In the genomic region with DNA sequence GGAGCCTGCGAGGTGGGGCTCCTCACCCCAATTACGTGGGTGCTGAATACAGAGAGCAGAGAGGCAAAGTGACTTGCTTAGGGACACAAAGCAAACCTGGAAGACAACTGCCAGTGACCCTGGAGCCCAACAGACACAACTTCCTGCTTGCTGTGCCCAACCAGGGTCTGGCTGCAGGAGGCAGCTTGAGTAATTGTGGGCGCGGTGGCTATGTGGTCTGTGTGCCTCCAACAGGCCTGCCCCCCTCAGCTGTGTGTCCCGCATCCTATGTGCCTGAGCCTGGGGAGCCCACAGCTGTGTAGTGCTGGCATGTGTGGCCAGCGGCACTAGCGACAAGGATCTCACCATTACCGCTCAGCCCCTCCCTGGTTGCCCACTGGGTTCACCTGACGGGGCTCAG, we compare ENCODE assay signal across 18 mouse cellular contexts. TPM values are rescaled to one million over a fixed set of nuclear protein-coding genes. Genes with fewer than 3 reads are reported as not detected.
DNase-seq lines count a peak whose midpoint lies in the region; ATAC-seq and TF ChIP-seq lines count a peak whose summit lies in the region.
"Had no signal": no experiment of that assay in that cellular context is flagged by ENCODE, and none has a peak within 500 bp of the region (broad histone marks: within the 10 kb centered on the region; RNA-seq: fewer than 3 reads in every experiment).

No protein-coding gene starts in this region.

- H3K4me1 ChIP-seq in midbrain, embryonic 11.5 days (ENCODE audit: control insufficient read depth, insufficient read depth, low read length), result no peaks in the 10 kb centered on the region
- H3K4me1 ChIP-seq in midbrain, embryonic 16.5 days (ENCODE audit: control insufficient read depth, insufficient read depth, low read length), result no peaks in the 10 kb centered on the region
- peaks cover 2 to 8% of the 10 kb centered on the region in 2 experiments; a peak in 1 of 4 replicates for H3K4me1 ChIP-seq in ES-E14 (ENCODE audit: control insufficient read depth in 2 of 2, insufficient read depth in 2 of 2, low read length in 2 of 2, poor library complexity in 1 of 2)
- no peaks in the 10 kb centered on the region for H3K4me1 ChIP-seq in forebrain, embryonic 16.5 days (replicated peaks; ENCODE audit: control insufficient read depth, insufficient read depth, low read length)
- H3K4me1 ChIP-seq in forebrain, embryonic 10.5 days, result 0 out of 2 replicates have a peak, but pooled peaks cover 4% of the 10 kb centered on the region
- no peaks in the 10 kb centered on the region for H3K4me1 ChIP-seq in forebrain, postnatal 0 days (ENCODE audit: insufficient read depth)
- H3K4me1 ChIP-seq: forebrain, embryonic 12.5 days; midbrain, embryonic 12.5 days had no signal

- H3K9me3 ChIP-seq in midbrain, embryonic 11.5 days (ENCODE audit: control insufficient read depth, low read length), result no peaks in the 10 kb centered on the region
- H3K9me3 ChIP-seq in midbrain, embryonic 16.5 days (replicated peaks; ENCODE audit: control insufficient read depth, low read length, poor library complexity, severe bottlenecking), result no peaks in the 10 kb centered on the region
- H3K9me3 ChIP-seq in ES-E14 (ENCODE audit: control insufficient read depth, insufficient read depth, low read depth, low read length), result no peaks in the 10 kb centered on the region
- no peaks in the 10 kb centered on the region for H3K9me3 ChIP-seq in forebrain, embryonic 16.5 days (ENCODE audit: control insufficient read depth, low read length)
- no peaks in the 10 kb centered on the region for H3K9me3 ChIP-seq in forebrain, embryonic 10.5 days
- no peaks in the 10 kb centered on the region for H3K9me3 ChIP-seq in forebrain, postnatal 0 days (ENCODE audit: low read length)
- H3K9me3 ChIP-seq: forebrain, embryonic 12.5 days; heart, embryonic 13.5 days; hindbrain, embryonic 10.5 days; midbrain, embryonic 12.5 days had no signal

- 81% methylated on average over 9 of the region's 9 CpGs for WGBS in midbrain, embryonic 11.5 days
- 75% methylated on average over 9 of the region's 9 CpGs for WGBS in midbrain, embryonic 16.5 days
- WGBS in forebrain, embryonic 16.5 days, result 77% methylated on average over 9 of the region's 9 CpGs
- WGBS in forebrain, embryonic 10.5 days, result 79% methylated on average over 9 of the region's 9 CpGs
- WGBS in forebrain, postnatal 0 days, result 81% methylated on average over 9 of the region's 9 CpGs

- H3K36me3 ChIP-seq in midbrain, embryonic 11.5 days (ENCODE audit: control insufficient read depth, insufficient read depth, low read length), result no peaks in the 10 kb centered on the region
- H3K36me3 ChIP-seq in midbrain, embryonic 16.5 days (ENCODE audit: control insufficient read depth, insufficient read depth, low read length), result no peaks in the 10 kb centered on the region
- H3K36me3 ChIP-seq in ES-E14 (ENCODE audit: control insufficient read depth, insufficient read depth, low read length, poor library complexity, severe bottlenecking), result peaks cover 3% of the 10 kb centered on the region; the same call in 1 of the 2 replicates
- no peaks in the 10 kb centered on the region for H3K36me3 ChIP-seq in forebrain, embryonic 16.5 days (ENCODE audit: control insufficient read depth, insufficient read depth)
- no peaks in the 10 kb centered on the region for H3K36me3 ChIP-seq in forebrain, embryonic 10.5 days (replicated peaks)
- H3K36me3 ChIP-seq in forebrain, postnatal 0 days (ENCODE audit: insufficient read depth), result no peaks in the 10 kb centered on the region
- H3K36me3 ChIP-seq: forebrain, embryonic 12.5 days; heart, embryonic 13.5 days; hindbrain, embryonic 10.5 days; midbrain, embryonic 12.5 days had no signal

- no peak for ATAC-seq in midbrain, embryonic 11.5 days (ENCODE audit: low FRiP score)
- ATAC-seq in midbrain, embryonic 16.5 days, result no peak
- ATAC-seq in hematopoietic stem cell, adult 5-6 weeks (replicated peaks in 1 of 2; ENCODE audit: insufficient read depth in 1 of 2, low FRiP score in 2 of 2, low TSS enrichment in 1 of 2, low read depth in 1 of 2, poor library complexity in 2 of 2, severe bottlenecking in 2 of 2), result peak; percentile 82
- peak; percentile 53 for ATAC-seq in monocyte, adult 5-6 weeks (replicated peaks; ENCODE audit: insufficient number of reproducible peaks, low FRiP score, low TSS enrichment, poor library complexity, severe bottlenecking)
- no peak for ATAC-seq in forebrain, embryonic 16.5 days
- no peak for ATAC-seq in forebrain, postnatal 0 days

- no peaks in the 10 kb centered on the region for H3K27me3 ChIP-seq in midbrain, embryonic 11.5 days (ENCODE audit: control insufficient read depth, insufficient read depth, low read length)
- H3K27me3 ChIP-seq in midbrain, embryonic 16.5 days (ENCODE audit: control insufficient read depth, insufficient read depth, low read depth, low read length), result peaks cover 3% of the 10 kb centered on the region; the same call in 1 of the 2 replicates
- no peaks in the 10 kb centered on the region for H3K27me3 ChIP-seq in forebrain, embryonic 16.5 days (replicated peaks; ENCODE audit: control insufficient read depth, insufficient read depth, low read length)
- H3K27me3 ChIP-seq in forebrain, embryonic 10.5 days (ENCODE audit: poor library complexity, severe bottlenecking), result peaks cover 25% of the 10 kb centered on the region
- no peaks in the 10 kb centered on the region for H3K27me3 ChIP-seq in forebrain, postnatal 0 days (ENCODE audit: insufficient read depth, low read length)

- no peak for TF ChIP-seq CTCF in forebrain, postnatal 0 days (IDR thresholded peaks at IDR 0.05; ENCODE audit: low read depth)

- no peak overlapping the region for H3K9ac ChIP-seq in midbrain, embryonic 11.5 days (ENCODE audit: low read length)
- H3K9ac ChIP-seq in midbrain, embryonic 16.5 days (ENCODE audit: low read depth, low read length), result no peak overlapping the region
- H3K9ac ChIP-seq in ES-E14 (ENCODE audit: insufficient read depth, low read depth, low read length, poor library complexity, severe bottlenecking), result no peak overlapping the region; the same call in 1 of the 2 replicates
- no peak overlapping the region for H3K9ac ChIP-seq in forebrain, embryonic 16.5 days (replicated peaks; ENCODE audit: low read depth, low read length)
- H3K9ac ChIP-seq in forebrain, postnatal 0 days, result no peak overlapping the region
- H3K9ac ChIP-seq: forebrain, embryonic 12.5 days; heart, embryonic 13.5 days; midbrain, embryonic 12.5 days had no signal

- H3K4me3 ChIP-seq in midbrain, embryonic 11.5 days (ENCODE audit: low read depth, low read length), result no peak overlapping the region
- H3K4me3 ChIP-seq in midbrain, embryonic 16.5 days (ENCODE audit: low read depth, low read length), result no peak overlapping the region
- H3K4me3 ChIP-seq in ES-E14 (ENCODE audit: insufficient read depth in 1 of 2, low read depth in 1 of 2, low read length in 2 of 2, poor library complexity in 1 of 2, severe bottlenecking in 1 of 2), result peak overlapping the region; percentile 38 to 40; a peak in 3 of 4 replicates
- no peak overlapping the region for H3K4me3 ChIP-seq in forebrain, embryonic 16.5 days (replicated peaks; ENCODE audit: low read length)
- H3K4me3 ChIP-seq in forebrain, embryonic 10.5 days, result no peak overlapping the region
- no peak overlapping the region for H3K4me3 ChIP-seq in forebrain, postnatal 0 days (ENCODE audit: low read depth, low read length)
- H3K4me3 ChIP-seq: forebrain, embryonic 12.5 days; heart, embryonic 13.5 days; hindbrain, embryonic 10.5 days; midbrain, embryonic 12.5 days had no signal

- H3K4me2 ChIP-seq in midbrain, embryonic 11.5 days, result no peak overlapping the region
- no peak overlapping the region for H3K4me2 ChIP-seq in midbrain, embryonic 16.5 days (ENCODE audit: low read length)
- no peak overlapping the region for H3K4me2 ChIP-seq in forebrain, embryonic 16.5 days (ENCODE audit: low read length)
- no peak overlapping the region for H3K4me2 ChIP-seq in forebrain, postnatal 0 days (ENCODE audit: low read depth)
- H3K4me2 ChIP-seq: forebrain, embryonic 12.5 days; heart, embryonic 13.5 days; midbrain, embryonic 12.5 days had no signal

- DNase-seq in midbrain, embryonic 11.5 days (ENCODE audit: low spot score, missing footprints), result peak; percentile 60
- no peak for DNase-seq in ES-E14 (ENCODE audit: low read depth, low spot score)
- DNase-seq in forebrain, embryonic 10.5 days (ENCODE audit: extremely low spot score, low spot score), result no peak
- no peak for DNase-seq in forebrain, postnatal 0 days
- DNase-seq: adrenal gland, postnatal 10 days; cerebellum, adult 8-10 months; gastrocnemius, postnatal 36 days; kidney, adult 2 months; kidney, postnatal 36 days; right cerebral cortex, adult 18-20 months had no signal

- no peak overlapping the region for H3K27ac ChIP-seq in midbrain, embryonic 11.5 days (ENCODE audit: low read depth, low read length)
- no peak overlapping the region for H3K27ac ChIP-seq in midbrain, embryonic 16.5 days (ENCODE audit: low read length)
- no peak overlapping the region for H3K27ac ChIP-seq in ES-E14 (ENCODE audit: insufficient read depth, low read depth, low read length, poor library complexity, severe bottlenecking)
- H3K27ac ChIP-seq in forebrain, embryonic 16.5 days (ENCODE audit: low read length), result no peak overlapping the region
- no peak overlapping the region; the same call in 1 of the 2 replicates for H3K27ac ChIP-seq in forebrain, embryonic 10.5 days
- H3K27ac ChIP-seq in forebrain, postnatal 0 days (ENCODE audit: low read depth, low read length), result no peak overlapping the region
- H3K27ac ChIP-seq: forebrain, embryonic 12.5 days; heart, embryonic 13.5 days; hindbrain, embryonic 10.5 days; midbrain, embryonic 12.5 days had no signal

- in situ Hi-C loops in ES-E14 (cut with MboI; ENCODE audit: low sequenced_read_pairs in 2 of 2, unreplicated experiment in 2 of 2), result loop anchor here in 1 of 2 experiments (5.0 kb wide), 1 partner anchor 38 kb away; the partner anchor contains the start of gene Tbc1d2

RNA-seq across cellular contexts. Expression of gene Coro2a, which starts 12.6 kb away (rescaled TPM):
- 2.2 TPM in 2 replicates for polyA plus RNA-seq in midbrain, embryonic 11.5 days (2014; fragmentation: Nextera tagmentation; extraction: Ambion mirVana)
- polyA plus RNA-seq in midbrain, embryonic 16.5 days (2015; fragmentation: Nextera tagmentation; extraction: Ambion mirVana), result 7.4 and 8.2 TPM in 2 replicates
- 1.6 and 2.5 TPM in 2 replicates for total RNA-seq in ES-E14 (2012; rRNA removed)
- 57.8 and 70.1 TPM in 2 replicates for total RNA-seq in hematopoietic stem cell, adult 5-6 weeks (2017)
- 25.5 to 68.9 TPM (median 29.6 TPM) in 3 replicates for total RNA-seq in monocyte, adult 5-6 weeks (2017)
- polyA plus RNA-seq in forebrain, embryonic 16.5 days (2015; fragmentation: Nextera tagmentation; extraction: Ambion mirVana), result 5.6 and 7.6 TPM in 2 replicates
- polyA plus RNA-seq in forebrain, embryonic 10.5 days (2016; fragmentation: Nextera tagmentation; extraction: Ambion mirVana), result 2.1 and 2.8 TPM in 2 replicates
- 17.8 and 20.6 TPM in 2 replicates for total RNA-seq in forebrain, postnatal 0 days (2014; rRNA removed)
- 4.1 and 7.5 TPM in 2 replicates for polyA plus RNA-seq in forebrain, postnatal 0 days (2015; fragmentation: Nextera tagmentation; extraction: Ambion mirVana)

RNA-seq across cellular contexts. Expression of gene Tbc1d2, which starts 35.4 kb away (rescaled TPM):
- polyA plus RNA-seq in midbrain, embryonic 11.5 days (2014; fragmentation: Nextera tagmentation; extraction: Ambion mirVana), result 0.43 and 0.60 TPM in 2 replicates
- 0.65 and 0.82 TPM in 2 replicates for polyA plus RNA-seq in midbrain, embryonic 16.5 days (2015; fragmentation: Nextera tagmentation; extraction: Ambion mirVana)
- 6.6 and 7.0 TPM in 2 replicates for total RNA-seq in ES-E14 (2012; rRNA removed)
- total RNA-seq in hematopoietic stem cell, adult 5-6 weeks (2017), result 1.8 and 4.7 TPM in 2 replicates
- 0.75 to 1.4 TPM (median 0.87 TPM) in 3 replicates for total RNA-seq in monocyte, adult 5-6 weeks (2017)
- 0.68 and 0.79 TPM in 2 replicates for polyA plus RNA-seq in forebrain, embryonic 16.5 days (2015; fragmentation: Nextera tagmentation; extraction: Ambion mirVana)
- 0.73 and 0.94 TPM in 2 replicates for polyA plus RNA-seq in forebrain, embryonic 10.5 days (2016; fragmentation: Nextera tagmentation; extraction: Ambion mirVana)
- total RNA-seq in forebrain, postnatal 0 days (2014; rRNA removed), result 0.77 and 1.5 TPM in 2 replicates
- polyA plus RNA-seq in forebrain, postnatal 0 days (2015; fragmentation: Nextera tagmentation; extraction: Ambion mirVana), result 0.47 and 0.67 TPM in 2 replicates

Comparison
In these comparisons a context has a peak if more than half of its experiments do, and no peak if none do; other contexts are left out.
1. ATAC-seq: peak in hematopoietic stem cell, adult 5-6 weeks (2 of 2) and monocyte, adult 5-6 weeks (single experiment); none in midbrain, embryonic 11.5 days (single experiment), midbrain, embryonic 16.5 days (single experiment), forebrain, embryonic 16.5 days (single experiment) and forebrain, postnatal 0 days (single experiment).
2. H3K4me3 ChIP-seq: peak in ES-E14 (2 of 2); none in midbrain, embryonic 11.5 days (single experiment), midbrain, embryonic 16.5 days (single experiment), forebrain, embryonic 16.5 days (single experiment), forebrain, embryonic 10.5 days (single experiment) and forebrain, postnatal 0 days (single experiment).